Mouse (Mus musculus) regulatory T cell (primary cell): ENCODE results near the gene Gm5678.

Experiments
- in situ Hi-C: fragments of 300-600 bp; cut with MboI, MseI; formaldehyde crosslinking; loops from one replicate; pipeline ENCODE4 v1.15.1; 2025; ENCODE audit warnings: high pct_unique_total_duplicates

Gene Gm5678

DNA sequence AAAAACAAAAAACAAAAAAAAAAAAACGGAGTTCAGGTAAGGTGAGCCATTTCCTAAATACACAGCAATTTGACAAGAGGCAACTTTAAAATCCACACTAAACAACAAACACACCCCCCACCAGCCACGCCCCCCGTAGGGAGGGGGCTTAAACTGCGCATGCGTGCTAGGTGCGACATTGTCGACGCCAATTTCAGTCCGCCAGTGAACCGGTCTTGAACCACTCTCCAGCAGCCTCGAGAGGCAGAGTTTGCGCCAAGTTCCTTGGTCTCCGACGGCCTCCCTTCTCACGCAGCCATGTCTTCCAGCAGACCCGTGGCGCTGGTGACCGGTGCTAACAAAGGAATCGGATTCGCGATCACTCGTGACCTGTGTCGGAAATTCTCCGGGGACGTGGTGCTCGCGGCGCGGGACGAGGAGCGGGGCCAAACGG, 20.2 kb upstream of the Gm5678 start:
- in situ Hi-C loops = no loop called here

DNA sequence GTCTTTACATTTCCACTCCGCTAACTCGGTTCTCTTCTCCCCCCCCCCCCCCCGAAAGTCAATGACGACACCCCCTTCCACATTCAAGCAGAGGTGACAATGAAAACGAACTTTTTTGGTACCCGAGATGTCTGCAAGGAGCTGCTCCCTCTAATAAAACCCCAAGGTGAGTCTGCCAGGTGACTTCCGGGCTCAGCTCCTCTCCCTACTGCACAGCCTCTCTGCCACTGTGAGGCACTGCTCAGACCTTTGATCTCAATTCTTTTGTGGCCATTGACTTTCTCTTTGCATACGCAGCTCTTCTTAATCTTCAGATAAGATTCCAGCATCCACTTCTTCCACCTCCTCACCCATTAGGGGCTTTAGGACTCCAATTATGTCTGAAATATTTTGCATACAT, 19.2 kb upstream of the Gm5678 start:
- in situ Hi-C loops = no loop called here

DNA sequence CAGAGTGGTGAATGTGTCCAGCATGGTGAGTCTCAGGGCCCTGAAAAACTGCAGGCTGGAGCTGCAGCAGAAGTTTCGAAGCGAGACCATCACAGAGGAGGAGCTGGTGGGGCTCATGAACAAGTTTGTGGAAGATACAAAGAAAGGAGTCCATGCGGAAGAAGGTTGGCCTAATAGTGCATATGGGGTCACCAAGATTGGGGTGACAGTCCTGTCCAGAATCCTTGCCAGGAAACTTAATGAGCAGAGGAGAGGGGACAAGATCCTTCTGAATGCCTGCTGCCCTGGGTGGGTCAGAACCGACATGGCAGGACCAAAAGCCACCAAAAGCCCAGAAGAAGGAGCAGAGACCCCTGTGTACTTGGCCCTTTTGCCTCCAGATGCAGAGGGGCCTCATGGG, 18.1 kb upstream of the Gm5678 start:
- in situ Hi-C loops = no loop called here

DNA sequence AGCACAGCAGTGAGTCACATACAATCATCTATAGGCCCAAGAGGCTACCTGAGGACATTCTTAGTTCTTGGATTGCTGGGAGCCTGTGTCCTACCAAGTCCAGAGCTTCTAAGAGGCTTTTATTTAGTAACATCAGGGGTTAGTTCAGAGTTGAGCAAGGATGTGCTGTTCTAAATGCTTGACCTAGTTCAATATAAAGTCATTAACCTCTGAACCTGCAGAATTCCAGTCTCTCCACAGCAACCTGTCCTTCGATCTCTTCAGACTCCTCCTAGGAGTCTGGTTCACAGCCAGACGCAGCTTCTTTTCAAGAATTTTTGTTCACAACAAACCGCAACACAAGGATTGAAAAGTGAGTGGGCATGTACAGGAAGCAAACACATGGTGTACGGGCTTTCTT, 16.9 kb upstream of the Gm5678 start:
- in situ Hi-C loops = no loop called here

DNA sequence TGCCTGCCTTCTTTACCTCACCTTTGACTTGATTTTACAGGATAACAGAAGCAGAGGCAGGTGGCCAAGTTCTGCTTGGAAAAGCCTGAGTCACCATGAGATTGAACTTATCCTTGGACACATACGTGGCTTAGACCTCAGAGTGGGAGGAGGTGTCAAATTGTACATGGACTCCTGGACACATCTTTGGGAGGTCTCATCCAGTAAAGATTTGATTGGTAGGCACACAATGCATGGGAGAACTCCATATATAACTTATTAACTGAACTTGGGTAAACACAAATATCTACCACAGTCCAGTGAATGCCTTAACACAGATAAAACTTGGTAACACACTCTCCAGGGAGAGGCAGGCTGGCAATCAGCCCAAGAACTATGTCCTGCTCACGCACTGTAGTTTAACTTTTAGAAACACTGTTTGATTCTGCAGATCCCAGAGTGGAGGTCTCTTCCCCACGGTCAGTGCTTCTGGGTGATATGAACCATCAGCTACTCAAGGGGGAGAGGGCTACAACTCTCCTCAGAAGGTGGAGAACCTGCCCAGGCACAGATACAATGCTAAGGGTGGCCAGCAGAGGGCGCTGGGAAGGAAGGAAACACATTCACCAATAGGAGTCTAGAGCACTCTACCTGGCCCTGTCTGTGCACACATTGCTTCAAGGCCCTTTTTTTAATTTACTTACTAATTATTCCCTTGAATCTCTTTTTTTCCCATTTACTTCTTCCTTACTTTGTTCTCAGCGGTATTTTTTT, 12.6 kb upstream of the Gm5678 start:
- in situ Hi-C loops = no loop called here

DNA sequence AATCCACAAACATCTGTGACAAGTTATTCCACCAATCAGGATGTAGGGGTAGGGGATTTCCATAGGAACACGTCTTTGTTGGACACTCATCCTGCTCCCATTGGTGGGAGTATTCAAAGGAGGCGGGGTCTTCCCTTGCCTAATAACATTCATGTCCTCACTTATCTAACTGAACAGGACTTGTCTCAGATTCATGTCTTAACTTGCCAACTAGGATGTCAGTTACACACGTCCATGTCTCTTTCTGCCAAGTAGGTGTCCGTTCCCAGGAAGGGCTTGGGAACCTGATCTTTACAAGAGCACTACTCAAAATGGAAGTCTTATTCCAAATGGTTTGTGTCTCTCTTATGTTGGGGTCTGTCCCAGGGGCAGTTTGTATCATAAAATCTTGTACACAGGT, 4.1 kb upstream of the Gm5678 start:
- in situ Hi-C loops = loop anchor here (5.0 kb wide), 1 partner anchor 49 kb away; no protein-coding TSS in a partner anchor

DNA sequence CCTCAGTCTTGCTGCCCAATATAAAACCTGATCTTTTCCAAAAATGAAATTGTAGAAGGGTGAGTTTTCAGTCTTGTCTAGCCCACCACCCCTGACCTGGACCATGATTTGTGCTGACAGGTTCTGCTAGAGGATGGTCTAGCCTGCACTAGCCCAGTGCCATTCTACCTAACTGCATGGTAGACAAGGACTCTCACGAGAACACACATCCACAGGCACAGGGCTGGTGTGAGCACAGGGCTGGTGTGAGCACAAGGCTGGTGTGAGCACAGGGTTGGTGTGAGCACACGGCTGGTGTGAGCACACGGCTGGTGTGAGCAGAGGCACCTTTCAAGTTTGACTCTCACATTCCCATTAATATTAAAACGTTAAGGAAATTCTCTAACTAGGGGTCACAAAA, 3.2 kb upstream of the Gm5678 start:
- in situ Hi-C loops = loop anchor here (5.0 kb wide), 1 partner anchor 48 kb away; no protein-coding TSS in a partner anchor

DNA sequence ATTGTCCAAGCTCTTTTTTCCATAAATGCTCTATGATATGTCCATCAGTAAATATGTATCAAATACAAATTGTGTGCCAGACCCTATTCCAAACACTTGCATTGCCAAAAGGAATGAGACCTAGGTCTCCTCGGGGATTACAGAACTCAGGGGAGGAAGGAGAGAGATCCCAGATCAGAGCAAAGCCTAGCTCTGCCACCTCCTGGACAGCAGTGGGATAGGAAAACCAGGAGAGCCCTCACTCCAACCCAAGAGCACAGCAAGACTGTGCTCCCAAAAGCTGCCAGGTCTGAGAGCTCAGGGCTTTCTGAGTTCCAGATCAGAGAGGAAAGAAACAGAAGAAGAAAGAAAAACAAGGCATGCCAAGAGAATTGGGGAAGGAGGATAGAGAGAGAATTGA, 1.2 kb upstream of the Gm5678 start:
- in situ Hi-C loops = no loop called here

DNA sequence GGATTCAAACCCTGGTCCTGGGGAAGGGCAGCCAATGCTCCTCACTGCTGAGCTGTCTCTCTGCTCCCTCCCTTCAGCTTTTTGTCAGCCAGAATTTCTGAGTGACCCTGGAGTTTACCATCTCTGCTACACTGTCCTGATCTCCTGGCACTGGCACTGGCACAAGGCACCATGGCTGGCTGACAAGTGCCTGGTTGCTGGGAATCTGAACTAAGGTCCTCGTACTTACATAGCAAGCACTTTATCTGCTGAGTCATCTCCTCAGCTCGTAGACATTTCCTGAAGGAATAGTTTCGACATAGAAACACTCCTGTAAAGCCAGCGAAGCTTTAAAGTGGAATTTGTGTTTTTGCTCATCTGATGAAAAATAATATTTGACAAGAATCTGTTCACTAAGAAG, 16.1 kb downstream of the Gm5678 start:
- in situ Hi-C loops = no loop called here

DNA sequence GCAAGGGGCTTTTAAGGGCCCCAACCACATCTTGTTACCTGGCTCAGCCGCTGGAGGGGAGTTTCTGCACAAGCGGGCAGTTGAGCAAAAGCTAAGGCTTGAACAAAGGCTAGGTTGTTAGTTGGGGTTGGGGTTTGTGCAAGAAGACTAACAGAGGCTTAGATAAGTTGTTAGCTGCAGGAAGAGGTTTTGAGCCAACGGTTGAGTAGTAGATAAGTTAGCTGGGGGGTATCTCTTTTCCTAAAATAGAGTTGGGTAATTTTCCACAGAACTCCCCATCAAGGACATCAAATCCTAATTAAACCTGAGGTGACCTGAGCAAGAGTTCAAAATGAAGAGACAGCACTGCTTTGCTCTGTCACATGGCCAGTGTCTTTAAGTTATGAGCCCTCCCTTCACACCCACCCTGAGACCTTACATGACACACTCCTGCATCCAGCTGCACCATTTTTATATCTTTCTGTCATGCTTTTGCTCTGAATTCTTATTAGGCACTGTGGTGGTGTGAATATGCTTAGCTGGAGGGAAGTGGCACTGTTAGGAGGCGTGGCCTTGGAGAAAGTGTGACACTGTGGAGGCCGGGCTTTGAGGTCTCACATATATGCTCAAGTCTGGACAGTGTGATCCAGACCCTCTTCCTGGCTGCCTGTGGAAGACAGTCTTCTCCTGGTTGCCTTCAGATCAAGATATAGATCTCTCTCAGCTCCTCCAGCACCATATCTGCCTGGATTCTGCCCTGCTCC, 20.7 kb downstream of the Gm5678 start:
- in situ Hi-C loops = no loop called here

DNA sequence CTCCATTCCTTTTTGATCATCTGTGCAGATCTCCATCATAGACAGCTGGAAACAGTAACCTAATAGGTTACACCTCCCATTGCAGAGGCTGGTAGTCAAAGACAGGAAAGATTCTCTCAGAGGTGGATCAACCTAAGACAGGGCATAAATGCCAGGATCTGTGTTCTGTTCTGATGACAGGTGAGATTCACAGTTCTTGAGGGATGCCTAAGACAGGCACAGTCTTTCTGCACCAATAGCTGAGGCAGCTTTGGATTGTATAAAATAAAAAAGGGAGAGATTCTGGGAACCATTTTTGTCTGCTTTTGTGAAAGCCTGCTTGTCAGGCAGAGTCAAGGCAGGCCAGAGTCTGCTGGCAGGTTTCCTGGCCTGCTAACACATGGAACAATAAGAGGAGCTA, 40.1 kb downstream of the Gm5678 start:
- in situ Hi-C loops = no loop called here

DNA sequence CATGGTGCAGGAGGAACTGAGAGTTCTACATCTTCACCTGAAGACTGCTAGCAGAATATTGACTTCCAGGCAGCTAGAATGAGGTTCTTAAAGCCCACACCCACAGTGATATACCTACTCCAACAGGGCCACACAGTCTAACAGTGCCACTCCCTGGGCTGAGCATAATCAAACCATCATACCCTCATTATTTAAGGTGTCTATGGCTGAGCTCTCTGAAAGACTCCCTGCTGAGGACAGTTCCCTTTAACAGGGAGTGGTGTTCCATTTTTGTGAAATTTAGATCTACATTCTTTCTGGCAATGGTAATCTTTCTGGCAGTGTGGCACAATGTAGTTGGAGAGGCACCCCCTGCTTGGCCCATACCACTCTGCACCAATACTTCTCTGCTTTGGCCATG, 41.6 kb downstream of the Gm5678 start:
- in situ Hi-C loops = no loop called here

DNA sequence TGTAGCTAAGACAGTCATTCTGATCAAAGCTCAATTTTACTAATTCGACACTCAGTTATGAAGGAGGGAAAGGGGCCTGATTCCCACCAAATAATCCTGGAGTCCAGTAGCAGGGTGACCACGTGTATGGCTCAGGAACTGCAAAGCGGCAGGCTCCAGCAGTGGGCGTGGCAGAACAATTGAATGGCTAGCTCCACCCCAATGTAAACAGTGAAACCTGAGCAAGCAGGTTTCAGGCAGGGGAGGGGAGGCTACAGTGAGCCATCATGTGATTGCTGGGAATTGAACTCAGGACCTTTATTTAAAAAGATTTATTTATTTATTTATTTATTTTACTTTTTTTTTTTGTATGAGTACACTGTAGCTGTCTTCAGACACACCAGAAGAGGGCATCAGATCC, 42.6 kb downstream of the Gm5678 start:
- in situ Hi-C loops = loop anchor here (5.0 kb wide), 1 partner anchor 48 kb away; no protein-coding TSS in a partner anchor

DNA sequence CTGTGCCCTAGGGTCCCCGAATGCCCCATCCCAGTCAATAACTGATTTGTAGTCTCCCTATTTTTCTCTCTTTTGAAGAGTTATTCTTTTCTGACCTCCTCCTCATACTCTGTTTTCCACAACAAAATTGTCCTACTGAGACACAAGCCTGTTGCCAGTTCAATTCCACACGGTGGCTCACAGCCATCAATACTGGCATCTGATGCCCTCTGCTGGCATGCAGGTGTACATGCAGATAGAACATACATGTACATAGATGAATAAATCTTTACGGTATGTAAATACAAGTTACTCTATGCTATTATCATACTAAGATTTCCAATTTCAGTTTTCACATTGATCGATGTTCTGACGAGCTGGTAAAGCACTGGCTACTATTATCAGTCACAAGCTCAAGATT, 43.2 kb downstream of the Gm5678 start:
- in situ Hi-C loops = loop anchor here (5.0 kb wide), 1 partner anchor 49 kb away; no protein-coding TSS in a partner anchor

DNA sequence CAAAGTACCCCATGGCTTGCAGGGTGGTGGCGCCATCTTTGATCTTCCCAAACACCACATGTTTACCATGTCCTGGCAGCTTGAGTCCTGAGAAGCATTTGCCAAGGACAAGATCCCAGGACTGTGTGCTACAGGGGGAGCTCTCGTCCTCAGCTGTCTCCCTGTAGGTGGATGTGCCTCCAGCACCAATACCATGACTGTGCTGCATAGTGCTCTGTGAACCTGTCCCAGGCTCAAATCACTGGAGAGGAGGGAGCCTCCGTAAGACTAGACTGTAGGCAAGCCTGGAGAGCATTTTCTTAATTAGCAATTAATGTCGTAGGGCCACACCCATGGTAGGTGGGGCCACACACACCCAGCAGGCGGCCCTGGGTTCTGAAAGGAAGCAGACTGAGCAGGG, 48.5 kb downstream of the Gm5678 start:
- in situ Hi-C loops = loop anchor here (5.0 kb wide), 1 partner anchor 51 kb away; no protein-coding TSS in a partner anchor

DNA sequence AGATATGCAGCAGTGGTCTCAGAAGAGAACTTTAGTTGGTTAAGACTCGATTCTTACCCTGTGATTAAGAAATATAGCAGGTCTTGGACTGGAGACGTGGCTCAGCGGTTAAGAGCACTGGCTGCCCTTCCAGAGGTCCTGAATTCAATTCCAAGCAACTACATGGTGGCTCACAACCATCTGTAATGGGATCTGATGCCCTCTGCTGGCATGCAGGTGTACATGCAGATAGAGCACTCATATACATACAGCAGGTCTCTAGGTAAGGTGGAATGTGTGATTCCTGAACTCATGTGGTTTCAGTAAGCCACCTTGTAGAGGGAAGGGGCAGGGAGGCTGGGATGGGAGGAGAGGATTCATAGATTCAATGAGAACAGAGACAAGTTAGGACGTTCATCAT, 50.3 kb downstream of the Gm5678 start:
- in situ Hi-C loops = loop anchor here (5.0 kb wide), 1 partner anchor 49 kb away; no protein-coding TSS in a partner anchor

DNA sequence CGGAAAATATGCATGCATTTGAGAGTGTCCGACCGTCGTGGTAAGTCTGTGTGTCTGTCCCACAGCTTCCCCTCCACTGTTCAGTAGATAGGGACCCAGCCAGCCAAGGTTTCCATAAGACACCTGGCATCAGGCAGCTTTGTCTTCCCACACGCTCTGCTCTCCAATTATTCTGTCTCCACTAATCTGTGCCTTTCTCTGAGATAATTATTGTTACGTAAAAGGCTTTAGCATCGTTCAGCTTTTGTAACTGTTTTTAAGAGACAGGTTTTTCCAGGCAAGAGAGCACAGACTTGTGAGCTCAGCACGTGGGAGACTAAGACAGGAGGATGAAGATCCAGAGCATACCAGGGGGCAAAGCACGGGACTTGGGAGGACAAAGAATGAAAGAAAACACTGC, 51.3 kb downstream of the Gm5678 start:
- in situ Hi-C loops = loop anchor here (5.0 kb wide), 1 partner anchor 48 kb away; no protein-coding TSS in a partner anchor
